Mouse (Mus musculus) right cerebral cortex, postnatal 25 days (tissue): ENCODE data around the gene Fem1a.
"Not testable (repeated sequence)": the region's sequence is repeated elsewhere in the genome, so short reads cannot be mapped to it uniquely, and the experiment has no call there.

Source experiments
- DNase-seq: peaks from one replicate; pipeline ENCODE4 v3.0.0; 2022

Gene Fem1a

DNA sequence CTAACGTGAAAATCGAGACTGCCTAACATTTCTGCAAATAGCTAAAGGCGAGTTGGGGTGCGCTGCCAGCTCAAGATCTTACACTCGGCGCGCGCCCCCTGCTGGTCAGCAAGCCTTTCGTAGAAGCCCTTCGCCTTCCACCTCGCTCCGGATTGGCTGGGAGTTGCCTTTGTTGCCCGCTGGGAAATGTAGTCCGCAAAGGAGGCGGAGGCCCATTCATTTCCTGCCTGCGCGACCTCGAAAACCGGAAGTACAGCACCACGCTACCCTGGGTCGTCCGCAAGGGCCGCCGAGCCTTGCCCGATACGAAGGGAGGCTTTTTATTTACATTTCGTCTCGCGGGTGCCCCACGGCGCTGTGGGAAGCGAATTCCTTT lies 759 bp upstream of the Fem1a start:
- peak; percentile 99 for DNase-seq

DNA sequence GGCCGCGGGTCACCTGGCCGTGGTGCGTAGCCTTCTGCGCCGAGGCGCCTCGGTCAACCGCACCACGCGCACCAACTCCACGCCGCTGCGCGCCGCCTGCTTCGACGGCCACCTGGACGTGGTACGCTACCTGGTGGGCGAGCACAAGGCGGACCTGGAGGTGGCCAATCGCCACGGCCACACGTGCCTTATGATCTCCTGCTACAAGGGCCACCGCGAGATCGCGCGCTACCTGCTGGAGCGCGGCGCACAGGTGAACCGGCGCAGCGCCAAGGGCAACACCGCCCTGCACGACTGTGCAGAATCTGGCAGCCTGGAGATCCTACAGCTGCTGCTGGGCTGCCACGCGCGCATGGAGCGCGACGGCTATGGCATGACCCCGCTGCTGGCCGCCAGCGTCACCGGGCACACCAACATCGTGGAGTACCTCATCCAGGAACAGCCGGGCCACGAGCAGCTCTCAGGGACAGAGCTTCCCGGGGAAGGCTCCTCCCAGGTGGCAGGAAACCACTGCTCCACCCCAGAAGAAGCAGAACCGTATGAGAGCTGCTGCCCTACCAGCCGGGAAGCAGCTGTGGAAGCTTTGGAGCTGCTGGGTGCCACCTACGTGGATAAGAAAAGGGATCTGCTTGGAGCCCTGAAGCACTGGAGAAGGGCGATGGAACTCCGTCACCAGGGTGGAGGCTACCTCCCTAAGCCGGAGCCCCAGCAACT lies 728 bp downstream of the Fem1a start:
- DNase-seq: peak; percentile 42

GRCm38 (mm10) chr17:56258269-56258668 lies 1.7 kb downstream of the Fem1a start:
- DNase-seq: not testable (repeated sequence)

GRCm38 (mm10) chr17:56258812-56259211 lies 2.2 kb downstream of the Fem1a start:
- DNase-seq: not testable (repeated sequence)

GRCm38 (mm10) chr17:56259301-56260037 lies 2.9 kb downstream of the Fem1a start:
- DNase-seq: no peak

- no peak for DNase-seq
Observed at GRCm38 (mm10) chr17:56261166-56261565, 4.6 kb downstream of the Fem1a start.

DNA sequence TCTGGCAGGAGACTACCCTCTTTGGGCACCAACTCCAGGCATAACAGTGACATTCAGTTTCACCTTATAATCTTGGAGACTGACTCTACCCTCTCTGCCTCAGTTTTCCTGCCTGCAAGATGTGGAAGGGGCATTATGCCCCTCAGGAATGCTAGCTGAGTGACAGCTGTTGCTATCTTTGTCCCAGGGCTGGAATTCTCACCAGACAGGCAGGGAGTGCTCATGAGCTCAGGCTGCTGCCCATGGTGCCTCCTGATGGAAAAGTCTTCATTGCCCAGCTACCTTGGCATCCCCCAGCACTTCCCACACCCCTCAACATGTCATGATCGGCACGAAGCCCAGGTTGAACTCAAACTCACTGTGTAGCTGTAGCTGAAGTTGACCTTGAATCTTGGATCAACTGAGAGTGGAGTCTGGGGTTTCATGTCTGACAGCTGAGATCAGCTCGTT lies 6.1 kb downstream of the Fem1a start:
- DNase-seq: no peak

DNA sequence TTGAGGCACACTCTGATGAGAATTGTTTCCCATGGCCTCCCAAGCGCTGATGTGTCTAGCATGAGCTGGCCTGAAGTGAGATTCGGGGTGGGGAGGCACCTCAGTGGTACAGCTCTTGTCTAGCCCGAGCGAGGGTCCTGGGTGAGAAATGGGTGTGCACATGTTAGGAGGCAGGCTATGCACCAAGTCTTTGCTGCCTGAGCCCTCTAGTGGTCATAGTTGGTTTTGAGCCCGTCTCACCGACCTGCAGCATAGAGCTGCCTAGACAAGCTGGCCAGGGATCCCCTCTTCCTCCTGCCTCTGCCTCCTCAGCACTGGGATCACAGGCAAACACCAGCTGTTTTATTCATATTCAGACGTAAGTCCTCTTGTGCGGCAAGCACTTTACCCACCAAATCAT lies 7.4 kb downstream of the Fem1a start:
- DNase-seq: peak; percentile 65

- no peak for DNase-seq
Observed at GRCm38 (mm10) chr17:56265011-56265410, 8.4 kb downstream of the Fem1a start.

DNA sequence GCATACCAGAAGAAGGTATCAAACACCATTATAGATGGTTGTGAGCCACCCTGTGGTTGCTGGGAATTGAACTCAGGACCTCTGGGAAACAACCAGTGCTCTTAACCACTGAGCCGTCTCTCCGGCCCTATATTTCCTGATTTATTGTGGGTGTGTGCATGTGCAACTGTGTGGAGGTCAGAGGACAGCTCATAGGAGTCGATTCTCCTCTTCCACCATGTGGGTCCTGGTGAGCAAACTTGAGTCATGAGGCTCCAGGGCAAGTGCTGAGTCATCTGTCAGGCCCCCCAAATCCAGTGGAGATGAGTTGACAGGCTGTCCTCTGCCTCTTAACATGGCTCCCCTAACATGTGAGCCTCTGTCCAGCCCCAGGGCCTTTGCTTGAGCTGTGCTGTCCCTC lies 9.3 kb downstream of the Fem1a start:
- no peak for DNase-seq

GRCm38 (mm10) chr17:56266271-56266670 lies 9.7 kb downstream of the Fem1a start:
- DNase-seq: peak; percentile 67

DNA sequence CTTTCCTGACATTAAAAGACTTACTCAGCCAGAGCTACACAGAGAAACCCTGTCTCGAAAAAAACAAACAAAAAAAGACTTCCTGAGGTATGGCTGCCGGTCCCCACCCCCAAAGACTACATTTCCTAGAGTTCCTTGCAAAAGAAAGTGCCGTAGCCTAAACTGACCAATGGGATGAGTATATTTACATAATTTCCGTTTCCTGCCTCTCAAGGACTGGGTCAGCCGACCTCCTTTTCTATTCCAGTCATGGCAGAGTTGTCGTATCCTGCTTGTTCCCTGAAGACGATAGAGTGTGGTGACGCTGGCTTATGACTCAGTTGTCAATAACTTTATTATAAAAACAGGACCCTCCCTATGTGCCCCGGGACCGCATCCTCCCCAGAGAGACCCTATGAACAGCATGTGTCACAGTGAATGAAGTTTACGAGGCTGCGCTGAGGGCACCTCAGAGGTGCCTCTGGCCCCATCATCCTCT lies 12.6 kb downstream of the Fem1a start:
- peak; percentile 40 for DNase-seq

- DNase-seq: no peak
Observed at GRCm38 (mm10) chr17:56269741-56270140, 13.1 kb downstream of the Fem1a start.

DNA sequence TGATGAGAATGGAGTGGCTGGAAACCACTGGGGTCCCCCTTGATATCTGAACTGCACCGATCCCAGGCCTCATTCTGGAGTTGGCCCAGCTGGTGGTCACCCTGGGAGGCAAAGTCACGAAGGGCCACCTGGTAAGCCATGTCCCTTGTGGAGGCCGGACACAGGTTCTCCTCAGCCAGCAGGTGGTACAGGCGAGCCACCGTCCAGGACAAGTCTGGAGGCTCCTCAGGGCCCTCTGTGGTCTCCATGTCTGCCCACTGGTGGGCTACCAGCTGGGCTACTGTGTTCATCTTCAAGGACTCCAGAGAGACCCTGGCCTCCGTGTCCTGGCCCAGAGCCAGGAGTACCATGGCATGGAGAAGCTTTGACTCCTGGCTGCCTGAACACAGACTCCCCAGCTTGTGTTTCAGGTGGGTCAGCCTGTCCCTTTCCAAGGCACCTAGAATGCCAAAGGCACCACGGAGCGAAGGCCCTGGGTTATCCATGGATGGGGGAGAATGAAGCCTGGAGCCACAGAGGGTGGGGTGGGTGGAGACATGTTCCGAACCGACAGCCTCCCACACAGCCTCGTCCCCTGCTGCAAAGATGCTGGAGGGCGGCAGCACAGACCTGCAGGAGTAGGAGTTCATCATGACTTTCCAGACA lies 15.1 kb downstream of the Fem1a start:
- no peak for DNase-seq

- DNase-seq: no peak
Observed at GRCm38 (mm10) chr17:56272644-56273043, 16.0 kb downstream of the Fem1a start.

GRCm38 (mm10) chr17:56273482-56273881 lies 16.9 kb downstream of the Fem1a start:
- no peak for DNase-seq

DNA sequence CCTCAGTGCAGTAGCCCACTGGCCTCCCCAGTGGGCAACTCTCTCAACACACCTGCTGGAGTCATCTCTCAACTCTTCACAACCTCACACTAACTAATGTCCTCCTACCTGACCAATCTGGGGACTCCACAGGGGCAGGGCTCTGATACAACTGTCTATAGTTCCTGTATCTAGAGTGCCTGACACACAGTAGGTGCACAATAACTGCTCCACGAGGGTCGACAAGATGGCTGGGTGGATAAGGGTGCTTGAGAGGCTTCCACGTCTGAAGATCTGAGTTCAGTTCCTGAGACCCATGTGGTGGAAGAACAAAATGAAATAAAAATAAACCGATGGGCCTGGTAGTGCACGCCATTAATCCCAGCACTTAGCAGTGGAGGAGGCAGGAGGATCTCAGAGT lies 17.4 kb downstream of the Fem1a start:
- DNase-seq: no peak

- DNase-seq: no peak
Observed at GRCm38 (mm10) chr17:56275842-56276480, 19.4 kb downstream of the Fem1a start.

- peak; percentile 72 for DNase-seq
Observed at GRCm38 (mm10) chr17:56276643-56277566, 20.3 kb downstream of the Fem1a start, which contains the start of gene Ticam1. TSS of gene Ticam1 (minus strand) at chr17:56276786.

DNA sequence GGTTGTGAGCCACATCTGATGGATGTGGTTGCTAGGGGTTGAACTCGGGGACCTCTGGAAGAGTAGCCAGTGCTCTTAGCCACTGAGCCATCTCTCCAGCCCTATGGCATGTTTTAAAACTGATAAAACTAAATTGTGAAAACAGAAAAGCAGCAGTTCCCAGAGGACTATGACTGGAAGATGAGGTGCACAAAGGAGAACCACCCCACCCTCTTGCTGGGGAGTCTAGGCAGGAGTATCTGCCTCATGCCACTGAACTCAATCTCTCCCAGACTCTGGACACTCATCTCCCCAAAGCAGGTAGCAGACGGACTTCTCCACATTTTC lies 20.9 kb downstream of the Fem1a start:
- DNase-seq: no peak

GRCm38 (mm10) chr17:56278340-56278739 lies 21.7 kb downstream of the Fem1a start:
- no peak for DNase-seq

- DNase-seq: no peak
Observed at GRCm38 (mm10) chr17:56279481-56280155, 23.0 kb downstream of the Fem1a start.
